Mouse (Mus musculus): ENCODE results near the gene Nectin2. TPM values are rescaled to one million over a fixed set of nuclear protein-coding genes. Genes with fewer than 3 reads are reported as not detected.
A peak's percentile ranks its signal among the peaks of the same experiment; 100 is the strongest.
"Not testable (repeated sequence)": the region's sequence is repeated elsewhere in the genome, so short reads cannot be mapped to it uniquely, and the experiment has no call there.

Gene Nectin2
- total RNA-seq (2021), result 10 to 100 TPM; 35.7 to 36.4 TPM

DNA sequence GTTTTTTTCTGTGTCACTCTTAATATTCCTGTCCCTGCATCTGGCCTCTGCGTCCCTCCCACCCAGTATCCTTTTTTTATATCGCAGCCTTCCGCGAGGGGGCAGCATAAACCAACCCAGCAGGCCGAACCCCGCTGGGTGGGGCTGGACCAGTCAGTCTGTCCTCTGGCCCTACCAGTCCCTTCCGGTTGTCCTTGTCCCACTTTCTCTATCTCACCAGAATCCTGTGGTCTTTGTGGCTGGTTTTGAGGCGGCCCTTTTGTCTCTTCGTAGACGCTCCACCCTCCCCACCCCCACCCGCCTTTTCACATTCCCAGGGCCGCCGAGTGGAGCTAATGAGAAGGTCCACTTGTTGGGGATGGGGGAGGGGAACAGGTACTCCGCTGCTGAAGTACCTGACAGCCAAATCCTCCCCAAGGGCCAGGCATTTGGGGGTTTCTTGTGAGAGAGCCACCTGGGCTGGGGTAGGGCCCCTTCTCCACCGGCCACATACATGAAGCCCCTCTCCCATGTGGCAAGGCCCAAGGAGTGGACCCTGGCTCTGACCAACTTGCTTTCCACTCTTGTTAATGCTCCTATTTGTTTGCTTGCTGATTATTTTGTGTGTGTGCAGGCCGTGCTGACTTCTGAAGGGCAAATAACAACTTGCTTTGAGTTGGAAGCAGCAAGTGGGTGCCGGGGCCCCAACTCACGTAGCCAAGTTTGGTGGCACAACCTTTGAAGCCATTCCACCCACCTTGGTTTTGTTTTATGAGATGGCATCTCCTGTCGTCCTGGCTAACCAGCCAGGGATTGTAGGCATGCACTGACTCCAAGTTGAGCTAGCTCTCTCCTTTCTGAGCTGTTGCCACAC is at the start of gene Nectin2:
Nectin2 (minus strand) TSS at position 267 of the 853 bp plus-strand sequence.
- peak; percentile 85 for DNase-seq
- intact Hi-C loops (cut with DNase I), result loop anchor here (5.0 kb wide), 1 partner anchor 37 kb away; no protein-coding TSS in a partner anchor

DNA sequence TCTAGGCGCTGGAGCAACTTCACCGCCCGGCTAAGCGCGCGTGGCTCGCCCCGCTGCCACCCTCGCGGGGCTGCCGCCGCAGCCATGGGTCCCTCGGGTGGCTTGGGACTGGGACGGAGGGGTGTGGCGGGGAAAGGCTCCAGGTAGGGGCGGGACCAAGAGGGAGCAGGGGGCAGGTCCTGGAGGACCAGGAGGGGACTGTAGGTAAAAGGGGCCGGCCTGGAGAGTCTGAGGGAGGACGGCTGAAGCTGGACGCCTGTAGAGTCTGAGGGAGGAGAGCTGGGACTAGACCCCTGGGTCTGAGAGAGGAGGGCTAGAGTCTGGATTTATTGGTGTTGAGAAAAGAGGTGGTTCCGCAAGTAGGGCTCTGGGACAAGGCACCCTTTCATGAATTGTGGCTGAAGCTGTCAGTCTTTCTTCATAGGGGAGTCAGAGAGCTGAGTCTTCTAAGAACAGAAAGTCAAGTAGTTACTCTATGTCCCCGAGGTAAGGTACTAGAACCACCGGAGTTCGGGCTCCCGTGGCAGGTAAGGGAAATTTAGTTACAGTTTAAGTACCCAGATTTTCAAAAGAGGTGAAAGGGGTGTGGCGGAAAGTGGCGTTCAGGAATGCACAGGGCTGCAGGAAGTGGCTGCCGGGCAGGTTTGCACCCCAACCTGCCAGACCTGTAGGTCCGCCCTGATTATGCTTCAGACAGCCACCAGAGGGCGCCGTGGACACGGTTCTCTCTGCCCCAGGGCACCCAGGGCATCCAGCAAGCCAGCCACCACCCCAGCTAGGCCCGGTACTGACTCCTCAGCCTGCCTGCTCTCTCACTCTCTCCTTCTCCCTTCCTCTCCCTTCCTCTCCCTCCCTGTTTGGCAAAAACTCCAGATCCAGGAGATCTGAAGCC is 46.7 kb upstream of the Nectin2 start, which contains the start of gene Cblc:
Cblc (minus strand) TSS at position 113 of the 892 bp plus-strand sequence.
- peak; percentile 58 for DNase-seq
- intact Hi-C loops (cut with DNase I), result no loop called here

DNA sequence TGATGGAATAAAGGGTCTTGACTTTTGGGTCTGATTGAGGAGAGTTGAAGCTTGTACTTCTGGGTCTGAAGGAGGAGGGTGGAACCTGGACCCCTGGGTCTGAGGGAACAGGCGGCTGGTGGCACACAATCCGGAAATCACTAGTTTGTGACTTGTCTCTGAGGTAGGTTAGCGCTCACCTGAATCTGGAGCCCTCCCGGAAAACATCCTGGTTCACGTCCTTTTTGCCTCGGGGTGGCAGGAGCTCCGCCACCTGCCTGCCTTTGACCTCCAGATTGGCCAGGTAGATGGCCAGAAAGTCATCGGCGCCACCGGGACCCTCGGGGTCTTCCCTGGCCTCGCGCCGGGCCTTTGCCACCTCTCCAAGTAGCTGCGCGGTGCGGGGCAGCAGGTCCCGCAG is 46.0 kb upstream of the Nectin2 start:
- no peak for DNase-seq
- intact Hi-C loops (cut with DNase I), result no loop called here

DNA sequence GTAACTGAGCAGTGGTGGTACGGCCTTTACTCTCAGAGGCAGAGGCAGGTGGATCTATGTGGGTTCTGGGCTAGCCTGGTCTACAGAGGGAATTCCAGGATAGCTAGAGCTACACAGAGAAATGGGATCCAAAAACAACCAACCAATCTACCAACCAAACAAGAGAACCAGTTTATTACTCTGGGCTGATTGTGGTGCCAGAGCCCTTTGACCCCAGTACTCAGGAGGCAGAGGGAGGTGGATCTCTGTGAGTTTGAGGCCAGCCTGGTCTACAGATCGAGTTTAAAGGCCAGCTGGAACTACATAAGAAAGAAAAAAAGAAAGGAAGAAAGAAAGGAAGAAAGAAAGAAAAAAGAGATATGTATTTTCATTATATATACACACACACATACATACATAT is 45.0 kb upstream of the Nectin2 start:
- intact Hi-C loops (cut with DNase I), result no loop called here
- no peak for DNase-seq

DNA sequence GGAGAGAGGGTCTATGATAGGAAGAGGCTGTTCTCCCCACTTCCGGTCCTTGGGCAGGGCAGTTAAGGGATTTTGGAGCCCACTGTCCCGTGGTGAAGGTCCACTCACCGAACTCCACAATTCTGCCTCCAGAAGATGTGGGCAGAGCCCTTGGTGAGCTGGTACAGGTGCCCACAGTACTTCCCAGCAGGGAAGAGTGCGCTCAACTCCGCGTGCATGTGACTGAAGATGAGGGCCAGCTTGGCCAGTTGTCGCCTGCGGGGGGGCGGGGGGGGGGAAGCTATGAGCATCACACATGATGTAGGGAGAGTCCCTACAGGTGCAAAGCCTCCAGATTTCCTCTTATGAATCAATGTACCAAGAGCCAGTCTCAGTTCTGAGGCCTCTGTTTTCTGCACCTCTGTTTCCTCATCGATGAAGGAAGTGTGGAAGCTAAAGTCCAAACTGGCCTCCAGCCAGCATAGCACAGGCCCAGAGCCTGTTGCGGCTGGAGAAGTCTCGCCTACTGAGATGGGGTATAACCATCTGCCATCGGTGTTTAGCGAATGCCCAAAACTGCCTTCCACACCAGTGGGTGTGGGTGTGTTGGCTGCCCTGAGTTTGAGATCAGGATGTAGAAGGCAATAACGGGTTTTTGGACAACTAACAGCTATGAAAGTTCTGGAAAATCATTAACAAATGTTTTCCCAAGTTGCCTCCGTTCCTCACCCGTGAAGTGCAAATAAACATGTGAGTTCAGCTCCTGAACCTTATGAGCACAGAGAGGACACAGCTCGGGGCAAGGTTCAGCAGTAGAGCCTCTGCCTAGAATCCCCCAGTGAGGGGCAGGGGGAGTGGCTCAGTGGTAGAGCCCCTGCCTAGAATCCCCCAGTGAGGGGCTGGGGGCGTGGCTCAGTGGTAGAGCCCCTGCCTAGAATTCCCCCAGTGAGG is 42.7 kb upstream of the Nectin2 start:
- DNase-seq, result no peak
- intact Hi-C loops (cut with DNase I), result no loop called here

DNA sequence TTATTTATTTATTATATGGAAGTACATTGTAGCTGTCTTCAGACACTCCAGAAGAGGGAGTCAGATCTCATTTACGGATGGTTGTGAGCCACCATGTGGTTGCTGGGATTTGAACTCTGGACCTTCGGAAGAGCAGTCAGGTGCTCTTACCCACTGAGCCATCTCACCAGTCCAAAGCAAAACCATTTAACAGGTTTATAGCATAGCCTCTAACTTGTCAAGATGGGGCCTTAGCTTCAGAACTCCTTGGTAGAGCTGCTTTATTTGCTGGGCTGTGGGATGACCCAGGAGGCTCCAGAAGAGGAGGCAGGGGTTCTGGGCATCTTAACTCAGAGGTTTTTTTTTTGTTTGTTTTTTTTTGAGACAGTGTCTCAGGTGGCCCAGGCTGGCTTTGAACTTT is 41.2 kb upstream of the Nectin2 start:
- intact Hi-C loops (cut with DNase I); DNase-seq: not testable (repeated sequence)

DNA sequence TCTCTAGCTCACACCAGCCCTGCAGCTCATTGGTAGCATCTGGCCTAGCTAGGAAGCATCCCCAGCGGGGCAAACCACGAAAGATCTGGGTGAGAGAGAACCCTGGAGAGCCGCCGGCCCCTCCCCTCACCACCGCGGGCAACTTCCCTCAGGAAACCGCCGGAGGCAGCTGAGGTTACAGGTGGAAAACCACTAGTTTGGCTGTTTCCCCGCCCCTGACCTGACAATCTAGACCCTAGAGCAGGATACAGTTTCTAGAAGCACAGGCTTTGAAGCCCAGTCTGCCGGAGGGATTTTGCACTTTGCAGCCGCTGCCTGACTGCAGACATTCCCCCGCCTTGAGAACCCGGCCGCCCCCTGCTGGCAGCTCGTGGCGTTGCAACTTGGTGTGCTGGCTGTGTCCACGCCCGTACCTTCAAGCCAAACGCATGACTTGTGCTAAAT is 39.6 kb upstream of the Nectin2 start:
- intact Hi-C loops (cut with DNase I), result loop anchor here (5.0 kb wide), 1 partner anchor 38 kb away; the partner anchor contains the start of gene Nectin2
- peak; percentile 89 for DNase-seq

DNA sequence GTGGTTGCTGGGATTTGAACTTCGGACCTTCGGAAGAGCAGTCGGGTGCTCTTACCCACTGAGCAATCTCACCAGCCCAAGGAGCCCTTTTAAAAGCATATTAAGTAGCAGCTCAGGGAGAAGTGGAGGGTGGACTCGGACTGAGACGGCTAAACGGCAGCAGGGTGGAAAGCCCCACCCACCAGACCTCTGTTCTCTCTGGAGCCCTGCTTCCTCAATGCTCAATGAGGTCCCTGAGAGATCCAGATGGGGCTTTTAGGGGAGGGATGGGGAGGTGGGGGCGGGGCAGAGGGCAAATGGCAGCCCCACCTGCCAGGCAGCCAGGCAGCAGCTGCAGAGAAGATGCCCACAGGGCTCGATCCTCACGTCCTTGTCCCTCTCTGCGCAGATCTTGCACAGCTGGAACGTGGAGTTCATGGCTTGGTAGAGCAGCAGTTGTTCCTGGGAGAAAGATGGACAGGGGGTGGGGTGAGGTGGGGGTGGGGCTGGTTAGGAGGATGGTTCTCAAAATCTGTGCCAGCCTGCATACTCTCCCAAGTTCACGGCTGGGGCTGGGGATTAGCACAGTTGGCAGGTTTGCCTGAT is 35.7 kb upstream of the Nectin2 start:
- intact Hi-C loops (cut with DNase I), result loop anchor here (5.0 kb wide), 1 partner anchor 34 kb away; the partner anchor contains the start of gene Nectin2

DNA sequence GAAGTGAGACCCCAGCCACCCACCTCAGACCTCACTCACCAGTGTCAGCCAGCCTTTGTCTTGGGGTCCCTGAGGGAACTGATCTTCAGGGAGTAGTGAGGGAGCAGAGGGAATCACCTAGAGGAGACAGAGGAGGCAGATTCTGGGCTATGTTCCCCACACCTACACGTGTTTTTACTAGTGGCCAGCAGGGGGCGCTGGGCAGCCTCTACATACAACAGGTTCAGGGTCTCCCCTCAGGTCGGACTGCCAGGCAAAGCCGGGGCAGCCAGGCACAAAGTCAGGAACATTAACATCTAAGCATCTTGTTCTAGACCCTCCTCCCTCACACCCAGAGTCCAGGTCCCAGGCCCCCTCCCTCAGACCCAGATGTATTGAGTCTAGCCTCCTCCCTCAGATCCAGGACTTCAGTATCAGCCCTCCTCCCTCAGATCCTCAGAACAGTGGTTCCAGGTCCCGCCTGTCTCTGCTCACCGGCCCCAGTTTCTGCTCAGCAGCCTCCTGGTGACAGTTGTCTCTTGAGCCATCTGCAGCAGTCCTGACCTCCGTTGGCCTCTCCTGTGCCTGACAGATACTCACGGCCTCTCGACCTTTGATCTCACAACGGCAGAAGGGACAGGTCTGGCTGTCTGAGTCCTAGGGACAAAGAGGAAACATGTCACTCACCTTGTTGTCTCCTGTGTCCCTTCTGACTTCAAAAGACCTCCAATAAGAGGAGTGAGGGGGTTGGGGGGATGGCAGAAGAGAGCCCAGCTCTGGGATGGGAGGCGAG is 34.7 kb upstream of the Nectin2 start:
- no peak for DNase-seq
- intact Hi-C loops (cut with DNase I), result loop anchor here (5.0 kb wide), 1 partner anchor 33 kb away; the partner anchor contains the start of gene Nectin2

More for the DNA sequence above, 35.7 kb upstream of the Nectin2 start:
- DNase-seq, result no peak

DNA sequence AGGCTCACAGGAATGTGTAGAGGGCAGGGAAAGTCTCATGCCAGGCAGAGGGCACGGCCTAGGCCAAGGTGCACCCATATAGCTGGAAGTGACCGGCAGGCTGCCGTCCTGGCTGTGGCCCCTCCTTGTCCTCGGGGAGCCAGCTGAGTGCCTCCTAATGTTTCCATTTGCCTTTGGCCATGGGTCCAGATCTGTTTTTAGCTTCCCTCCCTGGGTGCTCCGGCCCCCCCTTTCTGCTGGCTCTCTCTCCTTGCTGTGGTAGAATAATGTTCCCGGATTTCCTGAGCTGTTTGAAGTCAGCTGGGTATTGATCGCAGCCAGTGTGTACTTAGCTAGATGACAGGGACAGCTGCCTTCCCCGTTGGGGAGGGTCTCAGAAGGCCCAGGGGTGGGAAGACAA is 33.3 kb upstream of the Nectin2 start:
- intact Hi-C loops (cut with DNase I), result no loop called here
- DNase-seq, result no peak

DNA sequence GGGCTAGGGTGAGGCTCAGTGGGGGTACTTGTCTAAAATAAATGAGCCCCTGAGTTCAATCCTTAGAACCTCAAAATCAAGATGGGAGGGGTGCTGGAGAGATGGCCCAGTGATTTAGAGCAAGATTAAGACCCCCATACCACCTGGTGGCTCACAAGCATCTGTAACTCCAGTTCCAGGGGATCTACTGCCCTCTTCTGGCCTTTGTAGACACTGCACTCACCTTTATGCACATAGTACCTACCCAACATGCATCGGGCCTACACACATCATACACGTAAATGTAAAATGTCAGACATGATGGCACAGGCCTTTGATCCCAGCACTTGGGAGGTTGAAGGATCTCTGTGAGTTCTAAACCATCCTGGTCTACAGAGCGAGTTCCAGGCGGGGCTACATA is 32.4 kb upstream of the Nectin2 start:
- DNase-seq, result no peak

DNA sequence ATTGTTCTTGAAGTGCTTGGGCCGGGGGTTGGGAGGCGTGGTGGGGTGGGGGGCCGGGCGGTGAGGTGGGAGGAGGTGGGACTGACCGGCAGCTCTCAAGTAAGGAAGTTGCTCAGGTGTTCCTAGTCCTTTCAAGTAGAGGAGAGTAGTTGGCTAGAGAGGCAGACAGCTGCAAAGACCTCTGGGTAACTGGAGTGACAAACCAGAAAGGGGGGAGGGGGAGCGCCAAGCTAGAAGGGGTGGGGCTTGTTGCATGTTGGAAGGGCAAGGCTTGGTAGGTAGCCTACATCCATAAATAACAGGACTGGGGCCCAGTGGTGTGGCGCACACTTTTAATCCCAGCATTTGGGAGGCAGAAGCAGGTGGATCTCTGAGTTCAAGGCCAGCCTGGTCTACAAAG is 31.5 kb upstream of the Nectin2 start:
- intact Hi-C loops (cut with DNase I), result no loop called here
- no peak for DNase-seq

More for the DNA sequence above, 32.4 kb upstream of the Nectin2 start:
- intact Hi-C loops (cut with DNase I), result no loop called here

DNA sequence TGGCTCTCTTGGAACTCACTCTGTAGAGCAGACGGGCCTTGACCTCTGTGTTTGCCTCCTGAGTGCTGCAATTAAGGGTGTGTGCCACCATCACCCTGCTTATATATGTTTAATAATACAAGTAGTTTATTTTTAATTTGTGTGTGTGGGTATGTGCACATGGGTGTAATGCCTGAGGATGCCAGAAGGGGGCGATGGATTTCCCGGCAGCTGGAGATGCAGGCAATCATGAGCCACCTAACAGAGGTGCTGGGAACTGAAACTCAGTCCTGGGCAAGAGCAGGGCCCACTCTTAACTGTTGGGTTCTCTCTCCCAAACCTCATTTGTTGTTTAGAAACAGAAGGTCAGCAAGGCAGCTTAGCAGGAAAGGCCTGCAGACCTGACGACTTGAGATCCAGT is 29.6 kb upstream of the Nectin2 start:
- DNase-seq, result no peak
- intact Hi-C loops (cut with DNase I), result no loop called here

DNA sequence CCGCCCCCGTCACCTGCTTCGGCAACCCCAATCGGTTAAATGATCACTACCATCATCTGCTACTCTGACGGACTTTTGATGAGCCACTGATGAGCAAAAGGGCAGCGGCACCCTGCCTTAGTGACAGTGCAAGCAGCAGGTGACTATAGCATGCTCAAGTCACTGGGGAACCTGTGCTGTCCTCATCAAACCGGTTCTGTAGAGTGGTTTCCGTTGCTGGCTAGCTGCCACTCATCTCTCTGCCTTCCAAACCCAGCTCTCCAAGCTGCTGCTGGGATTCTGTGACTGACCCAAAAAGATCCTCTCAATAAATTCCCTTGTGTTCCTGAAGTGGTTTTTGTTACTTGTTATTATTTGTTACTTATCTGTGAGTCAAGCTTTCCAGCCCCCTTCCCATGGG is 28.4 kb upstream of the Nectin2 start:
- no peak for DNase-seq
- intact Hi-C loops (cut with DNase I), result no loop called here

DNA sequence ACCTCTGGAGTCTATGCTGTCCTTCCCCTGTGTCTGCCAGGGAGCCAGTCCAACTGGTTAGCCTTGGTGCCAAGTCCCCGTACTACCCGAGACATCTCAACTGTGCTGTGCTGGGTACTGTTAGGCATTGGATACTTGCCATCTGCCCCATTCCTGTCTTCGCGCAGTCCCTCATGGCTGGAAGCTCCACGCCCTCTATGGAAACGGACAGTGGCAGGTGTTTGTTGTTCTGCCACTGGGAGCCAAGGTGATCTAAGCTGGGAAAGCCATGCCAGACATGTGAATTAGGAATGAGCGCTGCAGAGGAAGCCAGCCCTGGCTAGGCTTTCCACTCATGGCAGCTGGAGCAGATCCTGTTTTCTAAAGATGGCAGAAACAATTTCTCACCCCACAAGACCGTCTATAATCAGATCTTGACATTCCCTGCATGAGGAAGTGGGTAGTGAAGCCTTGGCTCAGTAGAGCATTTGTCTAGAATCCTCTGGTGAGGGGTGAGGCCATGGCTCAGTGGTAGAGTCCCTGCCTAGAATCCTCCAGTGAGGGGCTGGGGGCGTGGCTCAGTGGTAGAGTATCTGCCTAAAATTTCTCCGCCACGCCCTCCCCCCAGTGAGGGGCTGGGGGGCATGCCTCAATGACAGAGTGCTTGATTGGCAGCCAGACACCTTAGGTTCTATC is 26.9 kb upstream of the Nectin2 start:
- intact Hi-C loops (cut with DNase I), result no loop called here

DNA sequence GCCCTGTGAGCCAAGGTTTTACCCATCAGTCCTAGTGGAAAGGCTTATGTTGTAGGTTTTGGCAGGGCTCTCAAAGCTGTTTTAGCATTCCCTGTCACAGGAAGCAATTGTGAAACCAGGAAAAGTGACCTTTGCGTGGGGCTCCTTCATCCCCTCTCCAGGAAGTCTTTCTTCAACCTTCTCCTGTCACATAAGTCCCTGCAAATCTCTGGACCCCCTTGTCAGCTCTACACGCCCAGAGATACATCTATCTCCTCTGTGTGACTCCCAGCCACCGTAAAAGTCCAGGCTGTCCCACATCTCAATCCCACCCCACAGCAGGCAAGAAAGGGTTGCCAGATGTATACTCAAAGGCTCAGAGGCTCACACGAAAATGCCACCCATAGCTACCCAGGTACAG is 21.4 kb upstream of the Nectin2 start:
- DNase-seq, result no peak
- intact Hi-C loops (cut with DNase I), result no loop called here

More for the DNA sequence above, 26.9 kb upstream of the Nectin2 start:
- no peak for DNase-seq

DNA sequence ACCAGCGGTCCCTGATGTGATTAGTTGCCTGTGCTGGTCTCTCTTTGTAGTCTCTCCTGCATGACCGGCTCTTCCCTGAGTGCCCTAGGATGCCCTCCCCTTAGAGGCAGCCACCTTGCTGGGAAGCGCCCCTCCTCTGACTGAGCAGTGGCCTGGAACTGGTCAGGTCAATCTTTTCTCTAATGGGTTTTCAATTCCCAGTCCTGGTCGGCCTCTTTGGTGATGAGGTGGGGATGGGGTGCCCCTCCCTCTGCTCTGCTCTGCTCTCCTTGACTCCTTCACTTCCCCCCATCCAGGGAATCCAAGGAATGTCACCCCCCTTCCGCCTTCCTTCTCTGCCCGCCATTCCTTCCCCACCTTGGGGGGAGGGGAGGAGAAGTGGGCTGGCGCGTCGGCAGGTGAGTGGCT is 20.7 kb upstream of the Nectin2 start, which contains the start of gene Bcam:
Bcam (minus strand) TSS at position 33 of the 408 bp plus-strand sequence.
- no peak for DNase-seq
- intact Hi-C loops (cut with DNase I), result no loop called here

DNA sequence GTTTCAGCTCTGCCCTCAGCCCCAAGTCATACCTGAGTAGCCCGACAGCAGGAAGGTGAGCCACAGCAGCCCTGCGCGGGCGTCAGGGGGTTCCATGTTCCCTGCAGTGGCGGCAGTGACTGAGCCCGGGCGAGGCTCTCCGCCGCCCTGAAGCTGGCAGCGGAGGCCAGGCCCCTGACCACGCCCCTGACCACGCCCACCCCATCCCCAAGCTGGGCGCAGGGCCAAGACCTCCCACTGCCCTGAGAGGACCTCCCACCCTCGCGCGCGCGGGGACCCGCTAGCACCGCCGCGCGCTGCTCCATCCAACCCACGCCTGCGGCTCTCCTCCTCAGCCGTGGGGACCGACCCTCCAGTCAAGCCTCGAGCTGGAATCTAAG is 20.1 kb upstream of the Nectin2 start:
- intact Hi-C loops (cut with DNase I), result no loop called here
- peak; percentile 71 for DNase-seq
